Mouse (Mus musculus) CH12.LX (cell line): ENCODE measurements around the gene Grid2. TPM values are rescaled to one million over a fixed set of nuclear protein-coding genes. Genes with fewer than 3 reads are reported as not detected.

Source experiments
- DNase-seq: peaks from one replicate; pipeline ENCODE4 v3.0.0-alpha.2; 2013; ENCODE audit errors: extremely low read depth
- H3K27ac ChIP-seq: 2 replicates; pipeline ENCODE4 v1.5.1; 2012; ENCODE audit warnings: low read depth, mild to moderate bottlenecking, control low read depth, moderate library complexity; ENCODE audit not compliant: insufficient read depth
- H3K27me3 ChIP-seq: replicated peaks from 2 replicates; pipeline ENCODE3; 2012; ENCODE audit warnings: inconsistent platforms
- H3K36me3 ChIP-seq, 2 experiments: replicated peaks in 1 of 2; 2 replicates each; pipeline versions ENCODE3 to v1.6.1; 2012; ENCODE audit warnings: inconsistent platforms in 1 of 2, low read length in 1 of 2, mild to moderate bottlenecking in 1 of 2, mixed read lengths in 1 of 2, moderate library complexity in 1 of 2; ENCODE audit not compliant: control insufficient read depth in 1 of 2, insufficient read depth in 1 of 2
- H3K4me1 ChIP-seq, 2 experiments: 2 replicates each; pipeline ENCODE4 v1.6.1; 2012; ENCODE audit warnings: inconsistent platforms in 1 of 2, moderate library complexity in 1 of 2; ENCODE audit not compliant: insufficient read depth in 2 of 2, control insufficient read depth in 1 of 2
- H3K4me2 ChIP-seq: 2 replicates; pipeline ENCODE4 v1.6.1; 2012; ENCODE audit warnings: low read depth, mild to moderate bottlenecking, control low read depth; ENCODE audit not compliant: poor library complexity, insufficient read depth, severe bottlenecking
- H3K4me3 ChIP-seq, 3 experiments: fragments of 150-350 bp in 1 of 3; sonication (generic) in 1 of 3; replicated peaks in 1 of 3; 2 replicates each; pipeline versions ENCODE3 to v1.5.1; 2011 to 2012; ENCODE audit warnings: low read depth in 2 of 3, low read length in 2 of 3, mild to moderate bottlenecking in 2 of 3, moderate library complexity in 2 of 3, control low read depth in 1 of 3, improper control_type of control experiment in 1 of 3, inconsistent platforms in 1 of 3, mixed read lengths in 1 of 3; ENCODE audit not compliant: poor library complexity in 1 of 3
- H3K79me2 ChIP-seq: replicated peaks from 2 replicates; pipeline ENCODE4 v1.6.1; 2012; ENCODE audit warnings: mild to moderate bottlenecking, moderate library complexity; ENCODE audit not compliant: control insufficient read depth, poor library complexity, insufficient read depth, severe bottlenecking; ENCODE audit errors: extremely low read depth
- H3K9ac ChIP-seq: 2 replicates; pipeline ENCODE4 v1.6.1; 2012; ENCODE audit warnings: low read depth, mild to moderate bottlenecking, control low read depth, moderate library complexity; ENCODE audit not compliant: insufficient read depth
- H3K9me3 ChIP-seq: replicated peaks from 2 replicates; pipeline ENCODE3; 2012; ENCODE audit warnings: low read length, inconsistent platforms, mixed read lengths
- CHD1 ChIP-seq: IDR thresholded peaks from 2 replicates; pipeline ENCODE4 v1.6.1; 2012; ENCODE audit warnings: low read depth, low read length, improper control_type of control experiment, inconsistent platforms
- CHD2 ChIP-seq: IDR thresholded peaks from 2 replicates; pipeline ENCODE4 v1.6.1; 2011; ENCODE audit warnings: low read length, improper control_type of control experiment
- CTCF ChIP-seq, 2 experiments: IDR thresholded peaks in 1 of 2; conservative IDR thresholded peaks in 1 of 2; 2 replicates each; pipeline ENCODE4 v1.5.1; 2011 to 2012; ENCODE audit warnings: low read depth in 2 of 2, low read length in 2 of 2, improper control_type of control experiment in 1 of 2, inconsistent platforms in 1 of 2, mild to moderate bottlenecking in 1 of 2, moderate library complexity in 1 of 2
- E2F4 ChIP-seq: IDR thresholded peaks from 2 replicates; pipeline ENCODE4 v1.6.1; 2011; ENCODE audit warnings: low read depth, low read length, improper control_type of control experiment; ENCODE audit not compliant: insufficient replicate concordance
- ELF1 ChIP-seq: IDR thresholded peaks from 2 replicates; pipeline ENCODE4 v1.6.1; 2014; ENCODE audit warnings: low read depth, mild to moderate bottlenecking, inconsistent platforms, low read length, improper control_type of control experiment
- EP300 ChIP-seq: IDR thresholded peaks from 2 replicates; pipeline ENCODE4 v1.6.1; 2011; ENCODE audit warnings: low read length, improper control_type of control experiment
- ETS1 ChIP-seq: conservative IDR thresholded peaks from 2 replicates; pipeline ENCODE4 v1.6.1; 2012; ENCODE audit warnings: low read depth, mild to moderate bottlenecking, inconsistent platforms, low read length, improper control_type of control experiment, moderate library complexity
- GABPA ChIP-seq: IDR thresholded peaks from 2 replicates; pipeline ENCODE4 v1.6.1; 2012; ENCODE audit warnings: low read depth, low read length, improper control_type of control experiment, inconsistent platforms; ENCODE audit not compliant: insufficient replicate concordance
- IRF4 ChIP-seq: IDR thresholded peaks from 2 replicates; pipeline ENCODE4 v1.6.1; 2014; ENCODE audit warnings: low read depth, mild to moderate bottlenecking, inconsistent platforms, low read length, improper control_type of control experiment
- KAT2A ChIP-seq: IDR thresholded peaks from 2 replicates; pipeline ENCODE4 v1.6.1; 2012; ENCODE audit warnings: low read length, improper control_type of control experiment, inconsistent platforms; ENCODE audit not compliant: insufficient replicate concordance
- MAFK ChIP-seq: IDR thresholded peaks from 2 replicates; pipeline ENCODE4 v1.6.1; 2011; ENCODE audit warnings: low read length, improper control_type of control experiment; ENCODE audit not compliant: insufficient replicate concordance
- MAX ChIP-seq: IDR thresholded peaks from 2 replicates; pipeline ENCODE4 v1.6.1; 2011; ENCODE audit warnings: low read length, improper control_type of control experiment
- MXI1 ChIP-seq: IDR thresholded peaks from 2 replicates; pipeline ENCODE4 v1.6.1; 2011; ENCODE audit warnings: mild to moderate bottlenecking, low read depth, low read length, improper control_type of control experiment
- NRF1 ChIP-seq: IDR thresholded peaks from 2 replicates; pipeline ENCODE4 v1.6.1; 2014; ENCODE audit warnings: low read depth, mild to moderate bottlenecking, inconsistent platforms, low read length, improper control_type of control experiment, moderate library complexity
- PAX5 ChIP-seq: IDR thresholded peaks from 2 replicates; pipeline ENCODE4 v1.6.1; 2012; ENCODE audit warnings: low read length, inconsistent platforms, mixed read lengths
- POLR2A ChIP-seq: IDR thresholded peaks from 2 replicates; pipeline ENCODE4 v1.6.1; 2011; ENCODE audit warnings: low read depth, mild to moderate bottlenecking, improper control_type of control experiment, low read length
- RAD21 ChIP-seq: IDR thresholded peaks from 2 replicates; pipeline ENCODE4 v1.6.1; 2011; ENCODE audit warnings: low read depth, mild to moderate bottlenecking, low read length, improper control_type of control experiment, moderate library complexity
- RCOR1 ChIP-seq: conservative IDR thresholded peaks from 2 replicates; pipeline ENCODE4 v1.6.1; 2012; ENCODE audit warnings: low read depth, mild to moderate bottlenecking, inconsistent platforms, low read length, improper control_type of control experiment
- SIN3A ChIP-seq: IDR thresholded peaks from 2 replicates; pipeline ENCODE4 v1.6.1; 2012; ENCODE audit warnings: low read length, improper control_type of control experiment, inconsistent platforms
- SMC3 ChIP-seq: IDR thresholded peaks from 2 replicates; pipeline ENCODE4 v1.6.1; 2011; ENCODE audit warnings: low read depth, low read length, improper control_type of control experiment
- TBP ChIP-seq: conservative IDR thresholded peaks from 2 replicates; pipeline ENCODE4 v1.6.1; 2011; ENCODE audit warnings: low read depth, low read length, improper control_type of control experiment
- UBTF ChIP-seq: IDR thresholded peaks from 2 replicates; pipeline ENCODE4 v1.6.1; 2012; ENCODE audit warnings: low read depth, mild to moderate bottlenecking, inconsistent platforms, low read length, improper control_type of control experiment, moderate library complexity
- USF1 ChIP-seq: IDR thresholded peaks from 2 replicates; pipeline ENCODE4 v1.6.1; 2014; ENCODE audit warnings: low read depth, mild to moderate bottlenecking, inconsistent platforms, low read length, improper control_type of control experiment
- ZKSCAN1 ChIP-seq: IDR thresholded peaks from 2 replicates; pipeline ENCODE4 v1.6.1; 2012; ENCODE audit warnings: low read depth, inconsistent platforms, low read length, improper control_type of control experiment, borderline replicate concordance
- ZMIZ1 ChIP-seq: IDR thresholded peaks from 2 replicates; pipeline ENCODE4 v1.6.1; 2012; ENCODE audit warnings: low read depth, mild to moderate bottlenecking, inconsistent platforms, low read length, improper control_type of control experiment
- dilution Hi-C: fragments of 300-500 bp; cut with MboI; formaldehyde crosslinking; loops from 2 replicates; pipeline ENCODE4 v1.14.3; 2020; ENCODE audit warnings: low sequenced_read_pairs; ENCODE audit not compliant: extremely low pct_unique_long_range_greater_than_20kb, extremely low pct_ligation_motif_present
- in situ Hi-C: fragments of 300-500 bp; cut with MboI; formaldehyde crosslinking; loops from 3 replicates; pipeline ENCODE4 v1.14.3; 2019; ENCODE audit warnings: low sequenced_read_pairs, low pct_ligation_motif_present, low pct_unique_long_range_greater_than_20kb, mixed read lengths
- polyA plus RNA-seq: library from polyadenylated mRNA; unstranded; fragments of >175 nt; gene quantifications from 2 replicates; pipeline ENCODE4 v1.2.1, GENCODE M21; 2012; ENCODE audit warnings: low read depth; ENCODE audit not compliant: insufficient read length
- total RNA-seq, 2 experiments: library from RNA; depleted of rRNA; stranded (reverse); fragments of 300-350 nt in 1 of 2; fragments of >200 nt in 1 of 2; gene quantifications; 2 replicates each; pipeline ENCODE4 v1.2.3; 2012 to 2014

Grid2 gene
- total and polyA plus RNA-seq, 3 experiments: not detected

GRCm38 (mm10) chr6:63877765-63878345 is 622.2 kb downstream of the Grid2 start:
- TF ChIP-seq EP300 (no peak), ZKSCAN1 (no peak), GABPA (no peak), CHD1 (no peak), ELF1 (no peak), MAX (no peak), MXI1 (no peak), NRF1 (no peak), IRF4 (no peak), USF1 (no peak), CTCF (conservative IDR thresholded peaks at IDR 0.05 in 1 of 2, IDR thresholded peaks at IDR 0.05 in 1 of 2; ENCODE audit: low read depth in 2 of 2, low read length in 2 of 2) (no peak)
- TF ChIP-seq, all 38 proteins: peak for 0
- H3K9me3 ChIP-seq: peaks cover 28% of the 10 kb centered on the region
- no peak overlapping the region for H3K4me2 ChIP-seq
- no peaks in the 10 kb centered on the region for H3K4me1 ChIP-seq
- DNase-seq: no peak
- no peak overlapping the region for H3K27ac ChIP-seq
- no peak overlapping the region for H3K4me3 ChIP-seq
- dilution Hi-C loops: no loop called here
- H3K79me2 ChIP-seq: no peaks in the 10 kb centered on the region
- no peaks in the 10 kb centered on the region for H3K36me3 ChIP-seq
- H3K27me3 ChIP-seq: no peaks in the 10 kb centered on the region
- in situ Hi-C loops: no loop called here
- H3K9ac ChIP-seq: no peak overlapping the region

- no peaks in the 10 kb centered on the region for H3K79me2 ChIP-seq
- H3K4me3 ChIP-seq: no peak overlapping the region
- peaks cover 22% of the 10 kb centered on the region for H3K9me3 ChIP-seq
- H3K4me1 ChIP-seq: no peaks in the 10 kb centered on the region
- H3K27me3 ChIP-seq: no peaks in the 10 kb centered on the region
- dilution Hi-C loops: no loop called here
- TF ChIP-seq RCOR1 (no peak), RAD21 (no peak), CHD2 (no peak), ELF1 (no peak), SMC3 (no peak), PAX5 (no peak), ZMIZ1 (no peak), CTCF (conservative IDR thresholded peaks at IDR 0.05 in 1 of 2, IDR thresholded peaks at IDR 0.05 in 1 of 2; ENCODE audit: low read depth in 2 of 2, low read length in 2 of 2) (no peak), KAT2A (no peak), E2F4 (no peak), ZKSCAN1 (no peak), UBTF (no peak), ETS1 (no peak), TBP (no peak), MAFK (no peak), SIN3A (no peak), POLR2A (no peak), USF1 (no peak)
- no peaks in the 10 kb centered on the region for H3K36me3 ChIP-seq
- no peak overlapping the region for H3K27ac ChIP-seq
- in situ Hi-C loops: no loop called here
- H3K4me2 ChIP-seq: no peak overlapping the region
- H3K9ac ChIP-seq: no peak overlapping the region
- no peak for DNase-seq
These were observed 639.0 kb downstream of the Grid2 start for GRCm38 (mm10) chr6:63894714-63895113.
